Mouse (Mus musculus) embryo, embryonic 11 days (tissue): Measurements from ENCODE around the gene Arid2.

Experiments
- DNase-seq: peaks from one replicate; pipeline ENCODE4 v3.0.0-alpha.2; 2015

The Arid2 gene

DNA sequence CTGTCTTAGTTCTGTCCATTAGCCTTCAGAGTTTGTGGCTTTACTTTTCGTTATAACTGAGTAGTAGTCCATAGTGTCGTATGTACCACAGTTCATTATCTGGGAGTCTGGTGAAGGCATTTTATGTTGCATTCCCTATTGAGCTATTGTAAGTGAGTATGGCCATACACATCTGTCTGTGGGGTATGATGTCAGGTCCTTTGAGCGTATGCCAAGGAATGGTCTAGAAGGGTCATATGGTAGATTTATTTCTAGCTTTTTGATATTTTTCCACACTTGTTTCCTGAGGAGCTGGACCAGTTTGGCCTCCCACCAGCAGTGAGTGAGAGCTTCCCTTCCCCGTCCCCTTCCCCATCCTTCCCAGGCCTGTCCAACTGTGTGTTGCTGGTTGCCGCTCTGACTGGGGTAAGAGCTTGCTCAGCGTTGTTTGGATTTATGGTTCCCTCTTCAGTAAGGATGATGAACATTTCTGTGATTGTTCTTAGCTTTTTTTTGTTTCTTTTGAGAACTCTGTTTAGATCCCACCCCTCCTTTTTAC lies 58.1 kb downstream of the Arid2 start:
- DNase-seq: no peak

DNA sequence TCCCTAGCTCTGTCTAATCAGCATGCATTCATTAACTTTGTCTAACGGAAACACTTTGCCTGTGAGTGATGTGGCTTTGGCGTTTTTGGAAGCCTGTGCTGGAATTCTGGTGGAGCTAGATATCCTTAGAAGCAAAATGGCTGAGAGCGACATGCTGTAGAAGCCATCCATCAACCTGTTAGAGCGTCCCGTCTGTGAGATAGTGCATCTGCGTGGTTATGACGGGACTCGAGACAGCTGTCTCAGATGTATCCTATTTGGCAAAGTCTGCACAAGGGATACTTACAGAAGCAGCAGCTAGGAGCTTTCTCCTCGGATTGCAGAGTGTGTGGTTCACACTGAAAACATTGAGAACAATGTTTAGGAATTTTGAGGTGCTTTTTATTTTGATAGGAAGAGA lies 64.1 kb downstream of the Arid2 start:
- no peak for DNase-seq

DNA sequence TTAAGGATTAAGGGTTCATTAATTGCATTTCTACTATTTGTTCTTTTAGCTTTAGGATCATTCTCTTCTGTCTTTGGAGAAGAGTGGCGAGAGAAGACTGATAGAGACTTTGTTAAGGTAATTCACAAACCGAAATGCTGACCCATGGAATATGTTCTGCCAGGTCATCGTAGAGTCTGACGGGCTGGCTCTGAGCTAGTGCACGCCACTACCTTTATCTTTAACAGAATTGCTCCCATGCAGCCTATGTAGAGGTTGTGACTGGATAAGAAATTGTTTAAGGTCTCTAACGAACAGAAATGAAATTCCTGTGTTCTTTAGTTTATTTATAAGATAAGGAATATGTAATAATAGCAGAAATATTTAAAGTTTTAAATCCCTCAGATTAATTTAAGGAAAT lies 71.6 kb downstream of the Arid2 start:
- DNase-seq: no peak

DNA sequence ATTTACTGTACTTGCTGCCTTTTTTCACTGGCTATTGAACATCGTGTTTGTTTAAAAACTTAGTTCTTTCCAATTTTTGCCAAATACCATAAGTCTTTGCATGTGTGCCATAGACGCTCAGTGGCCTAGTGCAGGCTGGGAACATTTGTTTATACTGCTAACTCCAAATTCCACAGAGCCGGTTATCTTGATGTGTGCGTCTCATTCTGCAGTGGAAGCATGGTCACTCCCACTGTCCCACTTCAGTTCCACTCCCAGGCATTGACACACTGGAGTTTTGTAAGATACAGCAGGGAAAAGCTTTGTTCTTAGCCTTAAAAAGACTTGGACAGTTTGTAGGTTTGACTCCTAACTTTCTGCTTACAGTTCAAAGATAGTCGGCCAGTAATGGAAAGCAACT lies 73.3 kb downstream of the Arid2 start:
- no peak for DNase-seq

DNA sequence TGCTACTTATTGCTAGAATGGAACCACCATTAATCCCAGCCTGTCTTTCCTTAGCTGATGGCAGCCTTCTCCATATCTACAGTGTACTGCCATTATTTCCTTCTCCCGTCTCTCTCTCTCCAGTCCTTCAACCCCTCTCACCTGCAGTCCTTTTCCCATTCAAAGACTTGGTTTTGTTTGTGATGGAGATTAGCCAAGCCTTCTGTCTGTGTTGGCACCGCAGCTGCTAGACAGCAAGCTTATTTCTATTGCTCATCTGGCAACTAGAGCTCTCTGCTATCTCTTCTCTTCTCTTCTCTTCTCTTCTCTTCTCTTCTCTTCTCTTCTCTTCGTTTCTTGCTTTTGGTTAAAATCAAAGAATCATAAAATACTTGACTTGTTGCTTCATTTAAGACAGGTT lies 78.0 kb downstream of the Arid2 start:
- no peak for DNase-seq

DNA sequence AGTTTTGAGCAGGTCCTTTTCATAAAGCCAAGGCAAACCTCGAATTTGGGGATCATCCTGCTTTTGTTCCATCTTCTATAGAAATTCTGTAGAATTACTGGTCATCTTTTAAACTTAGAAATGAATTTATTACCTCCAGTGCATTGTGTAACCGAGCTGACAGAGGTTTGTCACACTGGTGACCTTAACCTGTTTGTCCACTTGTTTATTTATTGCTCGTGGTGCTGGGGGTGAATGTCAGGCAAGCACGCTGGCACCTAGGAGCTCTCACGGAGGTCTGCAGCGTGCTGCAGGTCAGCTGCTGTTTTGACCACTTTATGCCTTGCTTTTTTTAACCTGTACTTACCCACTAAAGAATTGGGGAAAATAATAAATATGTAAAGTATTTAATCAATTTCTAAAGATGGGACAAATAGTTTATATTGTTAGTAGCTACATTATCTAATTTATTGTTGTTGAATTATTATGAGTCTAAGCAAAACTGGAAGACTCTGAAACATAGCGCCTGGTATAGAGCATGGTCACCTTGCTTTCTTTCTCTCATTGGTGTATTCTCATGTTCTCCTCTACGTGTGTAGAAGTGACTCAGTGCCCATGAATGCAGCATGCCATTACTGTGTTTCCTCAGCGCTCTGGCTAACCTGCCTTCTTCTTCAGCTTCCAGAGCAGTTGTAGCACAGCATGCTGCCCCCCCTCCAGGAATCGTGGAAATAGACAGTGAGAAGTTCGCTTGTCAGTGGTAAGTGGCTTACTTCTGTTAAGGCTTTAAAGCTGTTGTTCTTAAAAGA lies 79.1 kb downstream of the Arid2 start:
- no peak for DNase-seq

DNA sequence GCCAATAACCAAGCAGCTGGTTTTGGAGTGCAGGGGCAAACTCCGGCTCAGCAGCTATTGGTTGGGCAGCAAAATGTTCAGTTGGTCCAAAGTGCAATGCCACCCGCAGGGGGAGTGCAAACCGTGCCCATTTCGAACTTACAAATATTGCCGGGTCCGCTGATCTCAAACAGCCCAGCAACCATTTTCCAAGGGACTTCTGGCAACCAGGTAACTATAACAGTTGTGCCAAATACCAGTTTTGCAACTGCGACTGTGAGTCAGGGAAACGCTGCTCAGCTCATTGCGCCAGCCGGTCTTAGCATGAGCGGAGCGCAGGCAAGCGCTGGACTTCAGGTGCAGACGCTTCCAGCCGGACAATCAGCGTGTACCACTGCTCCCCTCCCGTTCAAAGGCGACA lies 84.0 kb downstream of the Arid2 start:
- DNase-seq: no peak

DNA sequence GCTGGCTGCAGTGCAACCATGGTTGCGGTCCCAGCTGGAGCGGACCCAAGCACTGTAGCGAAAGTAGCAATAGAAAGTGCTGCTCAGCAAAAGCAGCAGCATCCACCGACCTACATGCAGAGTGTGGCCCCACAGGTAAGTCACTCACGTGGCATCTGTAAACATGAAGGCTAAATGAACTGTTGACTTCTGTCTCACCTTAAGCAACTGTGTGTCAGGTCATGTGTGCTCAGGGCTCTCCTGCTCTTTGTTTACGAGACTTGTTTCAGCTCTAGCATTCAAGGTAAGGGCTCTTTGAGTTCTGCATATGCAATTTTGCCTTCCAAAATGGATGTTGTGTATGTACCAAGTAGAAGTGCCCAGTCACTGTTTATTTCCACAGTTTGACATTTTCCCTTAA lies 85.3 kb downstream of the Arid2 start:
- DNase-seq: no peak

DNA sequence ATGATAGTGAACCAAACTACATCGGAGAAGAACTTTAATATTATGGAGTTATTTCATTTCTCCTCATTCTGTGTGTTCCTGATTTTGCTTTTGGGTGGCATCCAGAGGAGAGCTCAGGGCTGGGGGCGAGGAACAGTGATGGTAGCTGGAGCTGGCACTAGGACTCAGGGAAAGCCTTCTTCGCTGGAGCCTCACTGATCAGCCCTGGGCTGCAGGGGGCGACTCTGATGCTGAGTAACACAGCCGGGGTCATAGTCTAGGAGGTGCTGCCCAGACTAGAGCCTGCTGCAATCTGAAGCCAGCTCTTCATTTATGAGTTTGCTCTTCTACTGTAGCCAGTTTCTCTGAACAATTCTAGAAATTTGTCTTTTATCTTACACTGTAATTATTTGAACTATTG lies 85.8 kb downstream of the Arid2 start:
- no peak for DNase-seq

DNA sequence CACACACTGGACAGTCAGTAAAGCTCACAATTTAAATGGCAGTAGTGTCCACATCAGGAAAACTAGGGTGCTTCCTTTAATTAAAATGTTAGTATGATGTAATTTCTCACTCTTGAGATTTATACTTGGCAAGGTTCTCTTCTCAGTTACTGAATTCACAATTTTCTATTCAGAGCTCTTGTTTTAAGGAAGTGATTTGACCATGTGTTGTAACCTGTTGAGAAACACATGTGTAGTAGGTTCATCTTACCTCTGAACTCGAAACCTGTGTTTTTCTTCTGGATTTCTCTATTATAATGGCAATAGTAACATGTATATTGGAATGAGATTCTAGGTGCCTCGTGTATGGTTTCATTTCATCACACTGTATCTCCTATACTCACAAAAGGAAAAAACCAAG lies 88.9 kb downstream of the Arid2 start:
- DNase-seq: no peak

DNA sequence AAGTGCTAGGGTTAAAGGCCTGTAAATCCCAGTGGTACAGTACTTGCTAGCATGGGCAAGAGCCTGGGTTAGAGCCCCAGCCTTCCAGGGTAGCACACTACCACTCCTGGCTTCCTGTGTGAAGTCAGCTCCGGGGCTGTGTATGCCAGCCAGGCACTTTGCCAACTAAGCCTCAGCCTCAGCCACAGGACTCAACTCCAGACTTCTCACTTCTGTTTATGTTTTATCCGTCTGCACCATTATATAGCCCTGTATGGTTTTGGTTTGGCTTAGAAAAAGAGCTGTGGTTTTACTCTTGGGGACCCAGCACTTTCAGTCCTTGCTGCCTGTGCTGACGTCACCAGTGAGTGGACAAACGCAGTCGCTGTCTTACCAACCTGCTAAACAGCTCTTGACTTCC lies 89.9 kb downstream of the Arid2 start:
- DNase-seq: no peak

DNA sequence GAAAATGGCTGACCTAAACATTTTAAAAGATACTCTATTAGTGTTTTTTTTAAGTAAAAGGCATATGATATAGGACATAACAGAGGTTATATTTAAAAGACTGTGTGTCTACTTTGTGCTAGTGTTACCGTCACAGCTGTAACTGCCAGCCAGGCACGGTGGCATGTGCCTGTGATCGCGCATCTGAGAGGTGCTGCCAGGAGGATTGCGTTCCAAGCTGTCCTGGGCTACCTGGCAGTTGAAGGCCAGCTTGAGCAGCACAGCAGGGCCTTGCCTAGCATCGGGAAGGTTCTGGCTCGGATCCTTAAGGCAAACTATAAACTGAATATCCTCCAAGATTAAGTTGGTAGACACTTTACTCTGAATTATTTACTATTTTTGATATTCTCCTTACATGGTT lies 90.4 kb downstream of the Arid2 start:
- DNase-seq: no peak

DNA sequence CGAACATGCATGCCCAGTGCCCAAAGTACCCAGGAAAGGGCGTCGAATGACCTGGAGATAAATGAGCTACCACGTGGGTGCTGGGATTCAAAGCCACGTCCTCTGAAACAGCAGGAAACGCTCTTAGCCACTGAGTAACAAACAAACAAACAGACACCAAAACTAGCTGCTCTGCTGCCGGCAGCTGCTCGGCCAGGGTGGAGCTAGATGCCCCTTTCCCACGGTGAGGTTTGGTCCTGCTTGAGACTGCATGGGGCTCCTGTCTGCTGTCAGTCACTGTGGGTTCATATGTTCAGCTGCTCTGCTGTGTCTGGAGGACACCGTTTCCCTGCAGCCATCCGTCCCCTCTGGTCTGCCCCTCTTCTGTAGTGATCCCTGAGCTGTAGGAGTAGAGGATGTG lies 94.9 kb downstream of the Arid2 start:
- no peak for DNase-seq

DNA sequence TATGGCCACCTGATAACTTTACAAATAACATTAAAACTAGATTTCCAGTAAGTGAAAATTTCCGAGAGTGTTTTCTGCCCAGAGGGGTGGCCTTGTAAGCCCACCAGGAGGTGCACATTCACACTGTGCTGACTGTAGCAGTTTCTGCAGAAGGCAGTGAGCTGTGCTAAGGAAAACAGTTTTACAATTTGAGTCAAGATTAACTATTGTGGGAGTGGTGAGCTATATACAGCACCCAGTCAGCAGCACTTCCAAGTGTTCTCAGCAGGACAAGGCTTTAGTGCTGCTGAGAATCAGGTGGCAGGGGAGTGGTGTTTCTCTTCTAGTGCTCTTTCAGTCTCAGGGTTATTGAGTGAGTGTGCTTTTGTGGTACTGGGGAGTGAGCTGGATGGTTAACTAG lies 101.2 kb downstream of the Arid2 start:
- no peak for DNase-seq

DNA sequence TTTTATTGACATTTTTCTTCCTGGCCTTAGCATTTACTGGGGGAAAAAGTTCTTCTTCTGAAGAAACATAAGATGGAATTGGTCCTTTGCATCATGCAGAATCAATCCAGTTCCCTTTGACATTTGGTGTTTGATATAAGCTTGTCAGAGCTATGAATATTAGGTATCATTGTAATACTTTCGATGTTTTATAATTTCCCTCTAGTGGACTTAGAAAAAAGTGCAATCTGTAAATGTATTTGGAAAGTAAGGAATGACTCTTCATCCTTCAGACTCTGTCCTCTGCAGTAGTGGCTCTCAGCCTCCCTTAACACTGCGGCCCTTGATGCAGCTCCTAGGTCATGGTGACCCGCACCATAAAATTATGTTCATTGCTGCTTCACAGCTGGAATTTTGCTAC lies 105.6 kb downstream of the Arid2 start:
- no peak for DNase-seq

DNA sequence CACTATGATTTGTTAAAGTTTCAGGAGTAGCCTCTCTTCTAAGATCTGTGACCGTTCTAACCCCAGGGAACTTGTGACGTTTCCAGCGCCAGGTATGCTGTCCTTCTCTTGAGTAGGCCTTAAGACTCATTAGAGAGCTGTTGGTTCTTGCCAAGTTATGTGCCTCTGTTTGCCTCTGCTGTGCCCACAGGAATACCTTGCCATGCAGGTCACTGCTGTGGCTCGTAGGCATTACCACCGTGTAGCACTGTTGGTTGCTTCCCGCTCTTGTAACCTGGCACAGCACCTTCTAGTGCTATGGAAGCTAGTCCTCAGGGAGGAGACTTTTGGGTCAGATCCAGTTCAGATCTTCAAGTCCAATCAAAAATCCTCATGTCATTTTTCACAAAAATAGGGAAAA lies 107.8 kb downstream of the Arid2 start:
- DNase-seq: no peak

DNA sequence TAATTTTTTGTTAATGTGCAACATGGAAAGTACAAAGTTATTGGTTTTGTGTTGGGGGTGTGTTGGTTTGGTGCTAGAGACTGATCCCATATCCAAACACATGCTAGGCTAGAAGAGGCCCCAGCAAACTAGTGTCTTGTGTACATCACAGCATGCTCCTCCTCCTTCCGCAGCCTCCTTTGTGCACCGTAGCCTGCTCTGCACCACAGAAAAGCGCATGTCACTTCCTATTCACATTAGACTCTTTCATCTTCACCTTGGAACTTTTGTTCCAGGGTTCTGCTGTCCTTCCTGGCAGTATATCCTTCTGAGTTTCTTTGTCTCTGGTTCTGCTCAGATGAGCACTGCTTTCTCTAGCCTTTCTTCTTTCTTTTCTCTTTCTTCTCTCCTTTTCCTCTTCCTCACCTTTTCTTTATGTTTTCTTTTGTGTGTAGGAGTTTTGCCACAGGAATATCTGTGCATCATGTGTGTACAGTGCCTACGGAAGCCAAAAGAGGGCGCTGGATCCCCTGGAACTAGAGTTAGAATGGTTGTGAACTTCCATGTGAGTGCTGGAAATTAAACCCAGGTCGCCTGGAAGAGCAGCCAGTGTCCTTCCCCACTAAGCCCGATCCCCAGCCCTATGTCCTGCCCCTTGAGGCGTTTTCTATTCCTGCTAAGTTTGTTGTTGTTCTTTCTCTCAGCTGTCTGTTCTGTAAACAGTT lies 109.5 kb downstream of the Arid2 start:
- DNase-seq: no peak

DNA sequence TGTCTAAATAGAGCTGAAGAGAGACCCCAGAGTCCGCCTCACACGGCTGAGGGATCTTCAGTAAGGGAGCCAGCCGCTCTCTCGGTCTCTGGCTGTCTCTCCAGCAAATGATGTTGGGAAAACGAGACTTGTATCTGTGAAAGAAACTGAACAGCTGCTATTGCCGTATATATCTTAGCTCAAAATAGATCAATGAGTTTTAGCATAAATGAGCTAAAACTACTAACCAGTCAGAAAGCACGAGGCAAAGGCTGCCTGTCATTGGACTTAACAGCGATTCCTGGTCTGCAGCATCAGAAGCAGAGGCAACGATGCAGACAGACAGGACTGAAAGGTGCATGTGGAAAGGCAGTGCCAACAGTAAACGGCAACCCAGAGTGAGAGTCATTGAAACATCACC lies 111.0 kb downstream of the Arid2 start:
- DNase-seq: no peak

DNA sequence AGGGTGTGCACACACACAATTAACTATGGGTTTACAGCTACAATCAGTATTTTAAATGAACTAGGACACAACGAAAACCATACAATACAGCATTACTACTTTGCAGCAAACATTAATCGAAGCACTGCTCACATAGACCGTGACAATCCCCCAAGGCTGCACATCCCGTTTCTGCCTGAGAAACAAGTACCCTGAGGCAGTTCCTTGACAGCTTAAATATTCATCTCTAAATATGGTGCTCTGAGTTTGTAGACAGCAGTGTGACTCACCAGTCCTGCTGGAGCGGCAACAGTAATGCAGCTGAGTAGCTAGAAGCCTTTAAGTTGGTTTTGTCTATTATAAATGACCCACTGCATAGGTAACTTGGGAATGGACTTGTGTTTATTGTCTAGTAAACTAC lies 118.2 kb downstream of the Arid2 start:
- DNase-seq: no peak

DNA sequence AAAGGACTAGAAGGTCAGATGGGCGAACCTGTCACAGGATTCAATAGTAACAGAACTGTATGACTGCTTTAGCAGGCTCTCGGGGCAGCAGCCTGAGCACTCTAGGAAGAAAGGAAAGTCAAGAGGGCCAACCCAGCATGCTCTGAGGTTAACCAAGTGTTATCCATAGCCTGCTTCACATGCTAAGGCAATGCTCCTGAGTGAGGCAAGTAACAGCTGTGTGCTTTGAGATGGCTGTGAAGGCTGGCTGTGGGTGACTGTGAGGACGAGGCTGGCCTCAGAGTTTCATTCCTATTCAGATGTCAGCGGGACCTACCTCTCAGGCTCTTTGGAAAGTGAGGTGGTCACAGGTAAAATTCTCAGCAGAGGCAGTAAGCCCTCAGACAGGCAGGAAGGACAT lies 118.9 kb downstream of the Arid2 start:
- no peak for DNase-seq

DNA sequence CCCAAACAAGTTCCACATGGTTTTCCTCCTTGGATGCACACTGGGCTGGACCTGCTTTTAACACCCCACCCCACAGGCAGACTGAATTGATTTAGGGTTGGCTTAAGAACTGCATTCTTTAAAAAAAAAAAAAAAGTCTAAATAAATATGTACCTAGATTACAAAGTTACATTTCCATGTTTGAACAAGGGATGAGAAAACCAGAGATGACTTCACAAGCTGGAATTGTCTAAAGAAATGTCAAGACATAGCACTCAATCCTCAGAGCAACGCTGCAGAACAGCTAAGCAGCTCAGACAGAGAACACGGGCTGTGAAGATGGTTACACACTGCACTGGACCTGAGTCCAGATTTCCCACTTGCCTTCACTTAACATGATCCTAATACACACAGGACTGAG lies 119.8 kb downstream of the Arid2 start:
- DNase-seq: no peak

DNA sequence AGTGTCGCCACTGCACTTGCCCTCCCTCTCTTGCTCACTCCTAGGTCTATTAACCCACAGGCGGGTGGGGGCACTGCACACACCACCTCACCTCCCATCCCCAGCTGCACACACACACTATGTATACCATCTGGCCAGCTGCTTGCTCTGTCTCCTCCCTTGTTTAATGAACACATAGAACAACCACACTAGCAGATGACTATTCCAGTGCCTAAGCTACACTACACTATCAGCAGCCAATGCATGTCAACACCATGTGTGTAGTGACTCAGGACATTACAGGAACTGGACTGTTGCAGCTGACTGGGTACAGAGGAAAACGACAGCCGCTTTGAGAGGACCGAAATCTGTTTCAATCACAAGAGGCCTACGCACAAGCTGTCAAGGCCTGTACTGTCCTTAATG lies 121.4 kb downstream of the Arid2 start:
- DNase-seq: no peak

DNA sequence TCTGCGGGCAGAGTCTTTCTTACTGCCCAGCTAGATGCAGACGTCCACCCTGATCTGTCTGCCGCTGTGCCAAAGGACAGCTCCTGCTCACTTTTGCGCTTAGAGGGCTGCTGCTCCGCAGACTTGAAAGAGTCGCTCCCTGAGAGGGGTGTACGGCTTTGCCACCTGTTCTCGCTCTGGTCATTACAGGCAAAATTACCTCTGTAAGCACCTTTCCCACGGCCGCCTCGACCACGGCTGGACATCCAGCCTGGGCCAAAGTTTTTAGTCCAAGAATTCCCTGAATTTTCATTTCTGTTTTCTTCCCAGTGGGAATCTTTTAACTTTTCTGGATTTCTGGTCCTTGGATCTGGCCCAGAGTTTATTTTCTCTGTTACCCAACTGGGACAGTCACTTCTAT lies 130.8 kb downstream of the Arid2 start:
- DNase-seq: no peak

DNA sequence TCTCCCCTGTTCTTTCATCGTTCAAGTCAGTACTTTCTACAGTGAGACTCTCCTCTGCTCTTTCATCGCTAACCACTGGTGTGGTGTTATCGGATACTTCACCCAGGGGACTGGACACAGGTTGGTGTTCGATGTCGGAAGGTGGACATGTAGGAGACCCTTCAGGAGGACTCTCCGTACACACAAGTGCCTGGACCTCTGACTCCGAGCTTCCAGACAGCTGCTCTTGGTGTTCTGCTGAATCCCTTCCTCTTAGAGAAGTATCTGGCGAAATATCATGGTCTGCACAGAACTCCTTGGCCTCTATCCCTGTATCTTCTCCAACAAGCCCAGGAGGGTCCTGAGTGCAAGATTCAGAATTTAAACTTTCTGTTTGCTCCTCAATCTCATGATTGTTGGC lies 132.6 kb downstream of the Arid2 start:
- DNase-seq: no peak

DNA sequence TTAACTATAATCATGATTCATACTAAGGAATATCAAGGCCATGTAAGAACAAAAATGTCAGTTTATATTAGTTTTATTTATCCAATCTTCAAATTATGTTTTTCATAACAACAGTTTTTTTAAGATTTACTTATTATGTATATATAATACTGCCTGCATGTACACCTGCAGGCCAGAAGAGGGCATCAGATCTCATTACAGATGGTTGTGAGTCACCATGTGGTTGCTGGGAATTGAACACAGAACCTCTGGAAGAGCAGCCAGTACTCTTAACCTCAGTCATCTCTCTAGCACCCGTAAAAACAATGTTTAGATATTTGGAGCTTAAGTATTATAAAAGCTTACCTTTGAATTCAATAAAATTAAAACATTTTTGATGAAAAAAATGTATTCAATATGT lies 146.9 kb downstream of the Arid2 start:
- no peak for DNase-seq
